Mouse (Mus musculus) lung, adult 2 months (tissue): ENCODE measurements around the gene Tek. TPM values are rescaled to one million over a fixed set of nuclear protein-coding genes. Genes with fewer than 3 reads are reported as not detected.
A peak's percentile ranks its signal among the peaks of the same experiment; 100 is the strongest.
"Not testable (repeated sequence)": the region's sequence is repeated elsewhere in the genome, so short reads cannot be mapped to it uniquely, and the experiment has no call there.

Source experiments
- DNase-seq: peaks from one replicate; pipeline ENCODE4 v3.0.0; 2022
- H3K4me1 ChIP-seq: fragments of 200-500 bp; 2 replicates; pipeline ENCODE4 v1.6.1; 2011; ENCODE audit warnings: low read length; ENCODE audit not compliant: control insufficient read depth, insufficient read depth
- H3K4me3 ChIP-seq: fragments of 200-500 bp; replicated peaks from 2 replicates; pipeline ENCODE3; 2011; ENCODE audit warnings: low read depth, mild to moderate bottlenecking, control low read depth, low read length; ENCODE audit errors: extremely low read depth
- CTCF ChIP-seq: fragments of 200-500 bp; IDR thresholded peaks from 2 replicates; pipeline ENCODE4 v1.5.1; 2011; ENCODE audit warnings: mild to moderate bottlenecking, low read length, control low read depth; ENCODE audit not compliant: insufficient read depth
- POLR2A ChIP-seq: fragments of 200-500 bp; IDR thresholded peaks from 2 replicates; pipeline ENCODE4 v1.6.1; 2011; ENCODE audit warnings: low read depth, mild to moderate bottlenecking, control low read depth, low read length, borderline replicate concordance; ENCODE audit errors: extremely low read depth
- WGBS: fragments of 180-500 bp; shearing (Covaris S2); methylation state at CpG from one replicate; pipeline ENCODE4 v1.1.7; 2018; 5-methylcytosine and 5-hydroxymethylcytosine counted together
- polyA plus RNA-seq: library from polyadenylated mRNA; depleted of rRNA; stranded (reverse); fragments of >200 nt; gene quantifications from 2 replicates; pipeline ENCODE4 v1.2.3, GENCODE M21; 2012; rRNA removed

The Tek gene
- polyA plus RNA-seq = 76.1 and 78.6 TPM in 2 replicates

- no peak for TF ChIP-seq CTCF
- 0 out of 2 replicates have a peak, but pooled peaks have one; percentile 46 for TF ChIP-seq POLR2A
- DNase-seq = peak; percentile 31
- H3K4me1 ChIP-seq = no peaks in the 10 kb centered on the region
- peak within 1 kb of the TSS; percentile 76 for H3K4me3 ChIP-seq
- 22% methylated on average over 16 of the region's 16 CpGs for WGBS
Measured at GRCm38 (mm10) chr4:94738838-94739731, at the start of gene Tek. Tek (plus strand) TSS chr4:94739289.

GRCm38 (mm10) chr4:94689804-94690203 lies 49.3 kb upstream of the Tek start:
- not testable (repeated sequence) for DNase-seq, H3K4me3 ChIP-seq, H3K4me1 ChIP-seq
- 92% methylated on average over 2 of the region's 2 CpGs for WGBS

GRCm38 (mm10) chr4:94691078-94691477 lies 48.0 kb upstream of the Tek start:
- TF ChIP-seq CTCF (no peak), POLR2A (no peak)
- 53% methylated on average over 4 of the region's 4 CpGs for WGBS
- no peak overlapping the region for H3K4me3 ChIP-seq
- no peak for DNase-seq
- no peaks in the 10 kb centered on the region; the same call in 1 of the 2 replicates for H3K4me1 ChIP-seq

DNA sequence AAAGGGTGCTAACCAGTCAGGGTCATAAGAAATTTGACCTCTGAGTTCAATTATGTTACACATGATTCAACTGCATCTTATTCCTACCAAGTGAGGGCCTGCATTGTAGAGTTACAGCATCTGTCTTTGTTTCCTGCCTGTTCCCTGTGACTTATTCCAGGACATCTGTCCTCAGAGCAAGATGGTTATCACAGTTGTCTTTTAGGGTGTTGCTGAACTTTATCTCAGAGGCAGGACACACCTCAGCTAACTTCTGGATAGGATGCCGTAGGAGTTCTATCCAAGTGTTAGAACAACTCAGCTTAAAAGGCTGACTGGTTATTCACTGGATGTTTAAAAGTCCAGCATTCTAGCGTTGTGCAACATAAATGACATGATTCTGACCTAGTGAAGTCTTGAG lies 46.9 kb upstream of the Tek start:
- Histone ChIP-seq H3K4me3 (no peak overlapping the region), H3K4me1 (no peaks in the 10 kb centered on the region; the same call in 1 of the 2 replicates)
- 56% methylated on average over 2 of the region's 2 CpGs for WGBS
- no peak for TF ChIP-seq POLR2A
- TF ChIP-seq CTCF = no peak
- no peak for DNase-seq

DNA sequence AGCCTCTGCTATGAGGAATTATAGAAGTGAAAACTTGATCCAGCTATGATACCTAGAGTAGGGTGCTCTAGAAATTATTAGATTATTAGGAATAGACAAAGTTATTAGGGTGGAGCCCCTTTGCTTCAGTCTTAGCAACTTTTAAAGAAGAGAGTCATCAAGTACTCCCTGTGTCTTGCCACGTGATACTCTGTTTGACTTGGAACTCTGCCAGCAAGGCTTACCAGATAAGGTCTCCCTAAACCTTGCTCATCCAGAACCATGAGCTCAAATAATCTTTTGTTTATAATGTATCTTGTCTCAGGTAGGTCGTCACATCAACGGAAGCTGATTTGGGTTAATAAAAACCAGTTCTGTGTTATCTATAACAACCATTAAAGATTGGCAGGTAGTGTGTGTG lies 42.7 kb upstream of the Tek start:
- H3K4me3 ChIP-seq = no peak overlapping the region
- no peak for DNase-seq
- H3K4me1 ChIP-seq = no peaks in the 10 kb centered on the region; the same call in 1 of the 2 replicates
- TF ChIP-seq POLR2A = no peak
- no peak for TF ChIP-seq CTCF
- 51% methylated on average over 3 of the region's 3 CpGs for WGBS

DNA sequence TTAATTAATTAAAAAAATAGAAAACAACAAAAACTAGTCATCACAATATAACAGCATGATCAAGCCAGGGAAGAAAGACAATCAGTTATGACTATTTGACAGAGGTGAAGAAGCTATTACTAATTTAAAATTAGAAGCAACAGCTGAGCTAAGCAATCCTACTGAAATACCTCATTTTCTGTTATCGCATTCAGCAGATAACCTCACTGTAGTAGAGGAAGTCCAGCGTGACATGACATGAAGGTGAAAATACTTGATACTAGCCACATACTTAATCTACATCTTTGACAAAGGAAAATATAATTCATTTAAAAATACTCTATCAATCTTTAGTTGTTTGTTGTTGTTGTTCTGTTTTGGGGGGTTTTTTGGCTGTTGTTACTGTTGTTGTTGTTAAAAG lies 28.1 kb upstream of the Tek start:
- 83% methylated on average over 2 of the region's 2 CpGs for WGBS
- TF ChIP-seq CTCF (no peak), POLR2A (no peak)
- Histone ChIP-seq H3K4me1 (peaks cover 5% of the 10 kb centered on the region), H3K4me3 (no peak overlapping the region)
- no peak for DNase-seq

GRCm38 (mm10) chr4:94711426-94711825 lies 27.7 kb upstream of the Tek start:
- WGBS = 57% methylated on average over 4 of the region's 4 CpGs
- H3K4me3 ChIP-seq = no peak overlapping the region
- TF ChIP-seq CTCF = no peak
- no peak for TF ChIP-seq POLR2A
- peaks cover 6% of the 10 kb centered on the region for H3K4me1 ChIP-seq
- DNase-seq = no peak

- Histone ChIP-seq H3K4me3 (no peak overlapping the region), H3K4me1 (peaks cover 6% of the 10 kb centered on the region)
- no peak for DNase-seq
- no peak for TF ChIP-seq POLR2A
- no peak for TF ChIP-seq CTCF
Measured at GRCm38 (mm10) chr4:94713741-94714140, 25.3 kb upstream of the Tek start.

- WGBS = 18% methylated on average over 6 of the region's 6 CpGs
- DNase-seq = no peak
- Histone ChIP-seq H3K4me1 (peaks cover 6% of the 10 kb centered on the region), H3K4me3 (peak overlapping the region; percentile 32)
- TF ChIP-seq CTCF (no peak), POLR2A (no peak)
Measured at GRCm38 (mm10) chr4:94715166-94715565, 23.9 kb upstream of the Tek start.

DNA sequence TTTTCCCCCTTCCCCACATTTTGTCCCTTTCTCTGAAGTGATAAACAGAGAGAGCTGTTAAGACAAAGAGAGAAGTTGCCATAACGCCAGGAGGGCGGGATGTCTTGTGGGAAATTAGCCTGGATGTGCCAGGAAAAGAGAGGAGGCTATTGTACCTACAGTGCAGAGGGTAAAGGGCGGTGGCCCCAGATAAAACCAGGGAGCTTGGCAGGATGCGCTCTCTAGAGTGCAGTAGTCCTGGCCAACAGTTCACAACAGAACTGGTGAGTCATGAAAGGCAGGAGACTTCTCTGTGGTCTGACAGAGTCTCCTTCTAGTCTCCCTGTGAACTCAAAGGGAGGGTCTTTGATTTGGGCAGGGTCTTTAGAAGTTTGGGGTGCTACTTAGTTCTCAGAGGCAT lies 13.3 kb upstream of the Tek start:
- Histone ChIP-seq H3K4me1 (peaks cover 3% of the 10 kb centered on the region; the same call in 1 of the 2 replicates), H3K4me3 (no peak overlapping the region)
- no peak for DNase-seq
- 60% methylated on average over 4 of the region's 4 CpGs for WGBS
- TF ChIP-seq POLR2A (no peak), CTCF (no peak)

- H3K4me3 ChIP-seq = no peak overlapping the region
- H3K4me1 ChIP-seq = peaks cover 6% of the 10 kb centered on the region
- DNase-seq = no peak
- no peak for TF ChIP-seq CTCF
- no peak for TF ChIP-seq POLR2A
Measured at GRCm38 (mm10) chr4:94732721-94733120, 6.4 kb upstream of the Tek start.
